Mouse (Mus musculus) hindbrain, embryonic 14.5 days (tissue): ENCODE results near the gene Foxp3. TPM values are rescaled to one million over a fixed set of nuclear protein-coding genes. Genes with fewer than 3 reads are reported as not detected.

Experiments
- ATAC-seq: fragments of 200-750 bp; cut with Nextera tagmentation; 2 replicates; pipeline ENCODE4 v1.8.0; 2017; ENCODE audit warnings: moderate number of reproducible peaks, mild to moderate bottlenecking, moderate TSS enrichment, moderate library complexity; ENCODE audit not compliant: low FRiP score
- DNase-seq: peaks from one replicate; pipeline ENCODE4 v3.0.0-alpha.2; 2015; ENCODE audit warnings: low spot score
- H3K27ac ChIP-seq: fragments of 300-500 bp; sonication (generic); 2 replicates; pipeline ENCODE4 v1.5.1; 2014; ENCODE audit warnings: mild to moderate bottlenecking, moderate library complexity
- H3K27me3 ChIP-seq: fragments of 300-500 bp; sonication (generic); 2 replicates; pipeline ENCODE4 v1.6.1; 2014; ENCODE audit warnings: mild to moderate bottlenecking, low read length, mixed read lengths; ENCODE audit not compliant: control insufficient read depth, insufficient read depth
- H3K36me3 ChIP-seq: fragments of 300-500 bp; sonication (generic); replicated peaks from 2 replicates; pipeline ENCODE4 v1.6.1; 2014; ENCODE audit not compliant: control insufficient read depth, insufficient read depth
- H3K4me1 ChIP-seq: fragments of 300-500 bp; sonication (generic); replicated peaks from 2 replicates; pipeline ENCODE4 v1.6.1; 2014; ENCODE audit warnings: antibody characterized with exemption, low read length, mixed read lengths; ENCODE audit not compliant: control insufficient read depth, insufficient read depth
- H3K4me2 ChIP-seq: fragments of 300-500 bp; sonication (generic); replicated peaks from 2 replicates; pipeline ENCODE4 v1.6.1; 2014; ENCODE audit warnings: mild to moderate bottlenecking, moderate library complexity
- H3K4me3 ChIP-seq: fragments of 300-500 bp; sonication (generic); replicated peaks from 2 replicates; pipeline ENCODE4 v1.5.1; 2014; ENCODE audit warnings: mild to moderate bottlenecking, low read length
- H3K9ac ChIP-seq: fragments of 300-500 bp; sonication (generic); 2 replicates; pipeline ENCODE4 v1.6.1; 2014
- H3K9me3 ChIP-seq: fragments of 300-500 bp; sonication (generic); 2 replicates; pipeline ENCODE4 v1.6.1; 2016; ENCODE audit warnings: low read length; ENCODE audit not compliant: control insufficient read depth
- WGBS: fragments of 180-500 bp; shearing (Covaris S2); extraction: QIAGEN DNeasy Blood & Tissue Kit; methylation state at CpG from one replicate; pipeline ENCODE4 v1.1.7; 2014; 5-methylcytosine and 5-hydroxymethylcytosine counted together
- polyA plus RNA-seq: library from polyadenylated mRNA; unstranded; fragments of >200 nt; fragmentation: Nextera tagmentation; extraction: Ambion mirVana; gene quantifications from 2 replicates; pipeline ENCODE4 v1.2.1, GENCODE M21; 2014

The Foxp3 gene
- polyA plus RNA-seq, 1 experiment from 2014 or later = 0.09 TPM

DNA sequence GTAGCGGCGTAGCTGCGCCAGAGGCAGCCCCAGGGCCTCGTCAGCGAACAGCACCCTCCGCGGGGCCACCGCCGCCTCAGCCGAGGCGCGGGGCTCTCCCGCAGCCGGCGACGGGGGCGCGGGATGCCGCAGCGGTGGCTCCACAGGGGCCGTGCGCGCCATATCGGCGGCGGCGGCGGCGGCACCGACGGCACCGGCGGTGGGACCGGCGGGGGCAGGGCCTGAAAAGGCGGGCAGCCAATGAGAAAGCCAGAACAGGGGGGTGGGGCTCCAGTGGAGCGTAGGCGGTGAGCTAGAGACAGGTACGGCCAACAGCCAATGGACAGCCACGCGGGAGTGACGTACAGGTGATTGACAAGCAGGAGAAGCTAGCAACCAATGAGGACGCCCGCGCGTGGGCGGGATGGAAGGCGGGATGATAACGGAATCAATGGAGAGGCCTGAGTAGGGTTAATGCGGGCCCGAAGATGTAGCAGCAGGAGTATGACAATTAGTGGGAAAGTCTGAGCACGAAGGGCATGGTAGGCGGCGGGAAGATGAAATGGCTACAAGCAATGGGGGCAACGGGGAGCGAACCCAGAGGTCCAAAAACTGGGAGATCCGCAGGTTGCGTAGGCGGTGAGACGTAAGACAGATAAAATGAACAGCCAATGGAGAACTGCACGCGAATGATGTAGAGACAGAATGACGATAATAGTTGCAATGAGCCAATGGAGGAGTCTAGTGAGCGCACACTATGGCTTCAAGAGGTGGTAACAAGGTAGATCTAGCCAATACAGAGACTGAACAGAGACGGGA, 842 bp downstream of the Foxp3 start, which contains the start of gene Ppp1r3f:
Gene Ppp1r3f (minus strand): TSS at position 197 of the 798 bp plus-strand sequence.
- peak within 1 kb of the TSS; percentile 67 for H3K9ac ChIP-seq
- 12% methylated on average over 57 of the region's 65 CpGs for WGBS
- peak within 1 kb of the TSS; percentile 92 for H3K27ac ChIP-seq
- peaks cover 11% of the 10 kb centered on the region for H3K4me1 ChIP-seq
- peak within 1 kb of the TSS; percentile 61 for H3K4me2 ChIP-seq
- ATAC-seq = peak; percentile 97
- peak; percentile 86 for DNase-seq
- no peaks in the 10 kb centered on the region for H3K27me3 ChIP-seq
- H3K4me3 ChIP-seq = peak within 1 kb of the TSS; percentile 54
- no peaks in the 10 kb centered on the region for H3K9me3 ChIP-seq
- no peaks in the 10 kb centered on the region for H3K36me3 ChIP-seq

DNA sequence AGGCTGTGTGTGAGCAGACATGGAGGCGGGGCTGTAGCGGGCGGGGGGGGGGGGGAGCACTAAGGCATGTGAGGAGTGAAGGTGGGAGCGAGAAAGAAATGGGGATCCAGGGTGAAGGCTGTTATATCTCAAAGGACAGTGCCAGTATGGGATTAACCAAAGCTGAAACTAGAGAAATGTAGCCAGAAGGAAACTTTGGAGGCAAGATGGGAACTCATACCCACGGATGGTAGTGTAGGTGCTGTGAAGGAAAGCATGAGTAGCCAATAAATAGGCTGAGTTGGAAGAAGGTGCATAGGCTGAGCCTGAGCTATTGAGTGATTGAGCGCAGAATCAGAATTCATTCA, 1.4 kb downstream of the Foxp3 start:
- 14% methylated on average over 5 of the region's 6 CpGs for WGBS
- Histone ChIP-seq H3K9ac (peak overlapping the region; percentile 24; the same call in 1 of the 2 replicates), H3K9me3 (no peaks in the 10 kb centered on the region), H3K27ac (peak overlapping the region; percentile 92), H3K4me2 (peak overlapping the region; percentile 48), H3K4me3 (peak overlapping the region; percentile 54), H3K36me3 (no peaks in the 10 kb centered on the region), H3K27me3 (no peaks in the 10 kb centered on the region), H3K4me1 (peaks cover 11% of the 10 kb centered on the region)
- ATAC-seq (no peak; the same call in 1 of the 2 replicates), DNase-seq (no peak)

DNA sequence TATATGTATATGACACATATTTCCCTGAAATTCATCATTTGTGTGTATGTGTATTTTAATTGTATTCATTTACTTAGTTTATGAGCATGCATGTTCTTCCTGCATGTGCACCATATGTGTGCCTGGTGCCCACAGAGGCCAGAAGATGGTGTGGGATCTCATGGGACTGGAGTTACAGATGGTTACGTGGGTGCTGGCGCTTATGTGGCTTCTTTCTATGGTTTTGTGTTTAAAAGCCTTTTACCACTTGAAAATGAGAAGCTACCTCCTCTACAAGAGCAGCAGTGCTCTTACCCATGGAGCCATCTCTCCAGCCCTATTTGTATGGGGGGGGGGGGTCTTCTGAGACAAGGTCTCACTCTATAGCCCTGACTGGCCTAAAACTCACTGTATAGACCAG, 7.7 kb downstream of the Foxp3 start:
- no peaks in the 10 kb centered on the region for H3K27me3 ChIP-seq
- H3K9me3 ChIP-seq = no peaks in the 10 kb centered on the region
- 94% methylated on average over 2 of the region's 2 CpGs for WGBS
- no peak for ATAC-seq
- H3K4me3 ChIP-seq = no peak overlapping the region
- H3K4me2 ChIP-seq = no peak overlapping the region
- no peak for DNase-seq
- H3K36me3 ChIP-seq = no peaks in the 10 kb centered on the region
- no peaks in the 10 kb centered on the region for H3K4me1 ChIP-seq
- no peak overlapping the region for H3K9ac ChIP-seq
- no peak overlapping the region for H3K27ac ChIP-seq

DNA sequence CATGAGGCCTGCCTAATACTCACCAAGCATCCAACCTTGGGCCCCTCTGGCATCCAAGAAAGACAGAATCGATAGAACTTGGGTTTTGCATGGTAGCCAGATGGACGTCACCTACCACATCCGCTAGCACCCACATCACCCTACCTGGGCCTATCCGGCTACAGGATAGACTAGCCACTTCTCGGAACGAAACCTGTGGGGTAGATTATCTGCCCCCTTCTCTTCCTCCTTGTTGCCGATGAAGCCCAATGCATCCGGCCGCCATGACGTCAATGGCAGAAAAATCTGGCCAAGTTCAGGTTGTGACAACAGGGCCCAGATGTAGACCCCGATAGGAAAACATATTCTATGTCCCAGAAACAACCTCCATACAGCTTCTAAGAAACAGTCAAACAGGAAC, 10.4 kb downstream of the Foxp3 start:
- WGBS = 97% methylated on average over 11 of the region's 11 CpGs
- H3K4me2 ChIP-seq = no peak overlapping the region
- no peaks in the 10 kb centered on the region for H3K4me1 ChIP-seq
- DNase-seq (no peak), ATAC-seq (no peak)
- H3K36me3 ChIP-seq = no peaks in the 10 kb centered on the region
- H3K27me3 ChIP-seq = no peaks in the 10 kb centered on the region
- no peak overlapping the region for H3K27ac ChIP-seq
- no peak overlapping the region for H3K4me3 ChIP-seq
- H3K9me3 ChIP-seq = no peaks in the 10 kb centered on the region
- no peak overlapping the region for H3K9ac ChIP-seq

DNA sequence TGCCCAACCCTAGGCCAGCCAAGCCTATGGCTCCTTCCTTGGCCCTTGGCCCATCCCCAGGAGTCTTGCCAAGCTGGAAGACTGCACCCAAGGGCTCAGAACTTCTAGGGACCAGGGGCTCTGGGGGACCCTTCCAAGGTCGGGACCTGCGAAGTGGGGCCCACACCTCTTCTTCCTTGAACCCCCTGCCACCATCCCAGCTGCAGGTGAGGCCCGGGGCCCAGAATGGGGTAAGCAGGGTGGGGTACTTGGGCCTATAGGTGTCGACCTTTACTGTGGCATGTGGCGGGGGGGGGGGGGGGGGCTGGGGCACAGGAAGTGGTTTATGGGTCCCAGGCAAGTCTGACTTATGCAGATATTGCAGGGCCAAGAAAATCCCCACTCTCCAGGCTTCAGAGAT, 12.9 kb downstream of the Foxp3 start:
- H3K9me3 ChIP-seq = no peaks in the 10 kb centered on the region
- ATAC-seq = no peak
- WGBS = 97% methylated on average over 5 of the region's 5 CpGs

DNA sequence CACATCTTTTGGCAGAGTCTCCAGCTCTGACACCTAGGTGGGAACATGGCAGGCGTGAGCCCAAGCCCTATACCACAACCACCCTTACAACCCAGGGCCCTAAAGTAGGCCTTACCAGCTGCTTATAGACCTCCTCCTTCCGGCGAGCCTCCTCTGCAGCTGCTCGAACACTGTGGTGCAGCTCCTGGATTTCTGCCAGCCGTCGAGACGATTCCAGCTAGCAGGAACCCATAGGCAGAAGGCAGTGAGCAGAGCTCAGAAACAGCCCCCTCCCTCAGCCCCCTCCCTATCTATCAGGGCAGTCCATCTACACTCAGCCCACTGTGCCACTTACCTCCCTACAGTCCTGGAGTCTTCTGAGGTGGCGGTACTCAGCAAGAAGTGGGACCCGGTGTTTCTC, 21.9 kb downstream of the Foxp3 start:
- peaks cover 15% of the 10 kb centered on the region for H3K36me3 ChIP-seq
- ATAC-seq = no peak
- no peak overlapping the region for H3K9ac ChIP-seq
- H3K27me3 ChIP-seq = no peaks in the 10 kb centered on the region
- no peak overlapping the region for H3K4me2 ChIP-seq
- no peaks in the 10 kb centered on the region for H3K4me1 ChIP-seq
- H3K4me3 ChIP-seq = no peak overlapping the region
- no peak for DNase-seq
- H3K27ac ChIP-seq = no peak overlapping the region
- H3K9me3 ChIP-seq = no peaks in the 10 kb centered on the region
- 81% methylated on average over 9 of the region's 9 CpGs for WGBS

More for the DNA sequence above, 12.9 kb downstream of the Foxp3 start:
- Histone ChIP-seq H3K4me2 (no peak overlapping the region), H3K27me3 (no peaks in the 10 kb centered on the region), H3K9ac (no peak overlapping the region), H3K36me3 (no peaks in the 10 kb centered on the region), H3K4me3 (no peak overlapping the region), H3K4me1 (no peaks in the 10 kb centered on the region), H3K27ac (no peak overlapping the region)
- no peak for DNase-seq

DNA sequence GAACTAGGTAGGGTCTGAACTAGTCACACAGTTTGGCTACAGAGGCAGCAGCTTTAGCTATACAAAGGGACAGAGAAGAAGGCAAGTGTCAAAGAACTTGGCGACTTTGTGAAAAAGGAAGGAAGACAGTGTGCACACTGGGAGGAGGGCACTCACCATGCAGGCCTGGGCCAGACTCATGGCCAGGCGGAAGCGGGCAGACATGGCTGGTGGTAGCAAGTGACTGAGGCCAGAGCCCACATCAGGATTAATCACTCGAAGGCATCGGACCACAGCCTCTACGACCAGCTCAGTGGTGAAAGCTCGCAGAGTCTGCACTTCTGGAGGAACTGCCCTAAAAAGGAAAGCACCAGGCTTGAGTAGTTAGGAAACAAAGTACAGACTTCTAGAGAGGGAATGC, 30.6 kb downstream of the Foxp3 start:
- Histone ChIP-seq H3K36me3 (0 out of 2 replicates have a peak, but pooled peaks cover 4% of the 10 kb centered on the region), H3K27me3 (no peaks in the 10 kb centered on the region), H3K4me3 (no peak overlapping the region), H3K9me3 (no peaks in the 10 kb centered on the region), H3K4me1 (no peaks in the 10 kb centered on the region), H3K27ac (no peak overlapping the region), H3K9ac (no peak overlapping the region), H3K4me2 (no peak overlapping the region)
- no peak for DNase-seq
- ATAC-seq = no peak
- WGBS = 90% methylated on average over 7 of the region's 7 CpGs

DNA sequence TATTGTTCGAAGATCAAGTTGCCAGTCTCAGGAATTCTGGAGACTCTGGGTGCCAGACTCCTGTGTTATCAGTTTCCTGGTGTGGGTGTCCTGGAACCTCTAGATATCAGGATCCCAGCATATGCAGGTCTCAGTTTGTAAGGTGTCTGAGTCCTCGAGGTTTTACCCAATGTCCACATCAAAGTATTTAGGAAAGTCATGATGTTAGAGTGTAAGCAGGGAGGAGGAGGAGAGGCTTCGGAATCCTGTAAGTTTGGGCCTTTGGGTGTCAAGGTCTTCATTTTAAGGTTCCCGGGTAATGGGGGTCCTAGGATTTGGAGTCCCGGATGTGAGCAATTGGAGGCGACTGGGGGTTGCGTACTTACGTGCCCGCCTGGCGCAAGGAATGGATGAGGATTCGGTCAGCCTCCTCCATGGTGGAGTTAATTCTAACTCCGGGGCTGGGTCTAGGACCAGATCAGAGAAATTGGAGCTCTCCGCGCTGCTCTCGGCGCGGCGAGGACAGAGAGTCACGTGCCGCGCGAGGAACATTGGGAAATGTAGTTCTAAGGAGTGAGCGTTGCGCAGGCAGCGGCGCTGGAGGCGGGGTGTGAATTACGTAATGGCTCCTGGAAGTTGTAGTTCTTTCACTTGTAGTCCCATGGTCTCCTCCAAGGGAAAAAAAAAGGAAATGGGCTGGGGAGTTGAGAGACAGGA, 31.6 kb downstream of the Foxp3 start, which contains the start of gene Ccdc22:
Gene Ccdc22 (minus strand): TSS at position 639 of the 696 bp plus-strand sequence.
- 19% methylated on average over 28 of the region's 28 CpGs for WGBS
- Histone ChIP-seq H3K4me1 (no peaks in the 10 kb centered on the region), H3K4me2 (peak within 1 kb of the TSS; percentile 52), H3K4me3 (peak within 1 kb of the TSS; percentile 36), H3K9ac (peak within 1 kb of the TSS; percentile 39), H3K27ac (no peak within 1 kb of the TSS), H3K36me3 (no peaks in the 10 kb centered on the region), H3K27me3 (no peaks in the 10 kb centered on the region), H3K9me3 (no peaks in the 10 kb centered on the region)
- DNase-seq = peak; percentile 84
- peak; percentile 92 for ATAC-seq

DNA sequence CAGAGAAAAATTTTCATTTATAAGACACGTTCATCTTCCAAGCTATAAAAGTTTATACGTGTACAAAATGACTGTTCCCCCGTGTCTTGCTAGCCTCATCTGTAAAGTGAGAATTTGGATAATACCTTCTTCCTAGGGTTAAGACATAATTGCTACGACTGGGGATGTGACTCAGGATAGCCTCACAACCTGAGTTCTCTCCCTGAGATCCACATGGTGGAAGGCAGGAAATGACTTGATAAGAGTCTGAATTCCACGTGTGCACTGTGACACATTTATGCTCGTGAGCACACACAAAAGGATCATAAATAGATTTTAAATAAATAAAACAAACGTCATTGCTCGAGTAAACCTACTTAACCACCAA, 32.1 kb downstream of the Foxp3 start:
- WGBS = 51% methylated on average over 8 of the region's 8 CpGs
- Histone ChIP-seq H3K9me3 (no peaks in the 10 kb centered on the region), H3K9ac (no peak overlapping the region), H3K27ac (no peak overlapping the region), H3K4me3 (0 out of 2 replicates have a peak overlapping the region, but pooled peaks have one; percentile 36), H3K4me2 (no peak overlapping the region), H3K27me3 (no peaks in the 10 kb centered on the region), H3K36me3 (no peaks in the 10 kb centered on the region), H3K4me1 (no peaks in the 10 kb centered on the region)
- DNase-seq = no peak
- peak; percentile 55 for ATAC-seq
